Mouse (Mus musculus) Patski (cell line): ENCODE data around the gene Dusp2. TPM values are rescaled to one million over a fixed set of nuclear protein-coding genes. Genes with fewer than 3 reads are reported as not detected.

ENCODE experiments used
- ATAC-seq: fragments of 100-300 bp; one replicate; pipeline ENCODE4 v1.8.0; 2021
- CTCF ChIA-PET: fragments of 350-600 bp; sonication (Branson Sonifier 250); formaldehyde crosslinking; loops from one replicate; lab custom pipeline; 2022; ENCODE audit warnings: inconsistent platforms; lab: Charles Lee
- POLR2A ChIA-PET: fragments of 350-600 bp; sonication (Branson Sonifier 250); formaldehyde crosslinking; loops from one replicate; lab custom pipeline; 2022; ENCODE audit warnings: antibody characterized with exemption, inconsistent platforms; lab: Charles Lee
- DNase-seq: peaks from one replicate; pipeline ENCODE4 v3.0.0-alpha.2; 2011; ENCODE audit warnings: low read depth, low spot score
- H3K27me3 ChIP-seq: fragments of 371-371 bp; one replicate; pipeline ENCODE4 v1.5.1; 2021
- CTCF ChIP-seq: fragments of 100-300 bp; IDR thresholded peaks from one replicate; pipeline ENCODE4 v1.5.1; 2021
- in situ Hi-C: fragments of 300-500 bp; cut with MboI; formaldehyde crosslinking; loops from 3 replicates; pipeline ENCODE4 v1.11.1; 2018; ENCODE audit warnings: low pct_unique_long_range_greater_than_20kb, mixed read lengths
- polyA plus RNA-seq: library from polyadenylated mRNA; unstranded; gene quantifications from one replicate; pipeline ENCODE4 v1.2.3, GENCODE M21; 2021

Dusp2 gene
- polyA plus RNA-seq, 1 experiment from 2014 or later = 7.0 TPM

- ChIA-PET CTCF (interaction anchor here (0.9 to 3.2 kb wide), 4 partner anchors 12 to 34 kb away, joined by 3 to 15 read pairs (median 4); no protein-coding TSS in a partner anchor), POLR2A (interaction anchor here (1.2 kb wide), 1 partner anchor 27 kb away, joined by 3 read pairs; no protein-coding TSS in a partner anchor)
- TF ChIP-seq CTCF = no peak
- no peaks in the 10 kb centered on the region for H3K27me3 ChIP-seq
- in situ Hi-C loops = loop anchor here (5.0 kb wide), 1 partner anchor 35 kb away; no protein-coding TSS in a partner anchor
- no peak for DNase-seq
- ATAC-seq = no peak
Observed at GRCm38 (mm10) chr2:127307179-127307578, 28.8 kb upstream of the Dusp2 start.

- POLR2A ChIA-PET = interaction anchor here (1.1 kb wide), 1 partner anchor 27 kb away, joined by 3 read pairs; the partner anchor contains the start of gene Dusp2
Observed at GRCm38 (mm10) chr2:127308660-127309059, 27.3 kb upstream of the Dusp2 start.

GRCm38 (mm10) chr2:127310246-127310645 is 25.7 kb upstream of the Dusp2 start:
- ATAC-seq (no peak), DNase-seq (no peak)
- ChIA-PET POLR2A (no interaction called here), CTCF (interaction anchor here (1.2 kb wide), 1 partner anchor 25 kb away, joined by 3 read pairs; the partner anchor contains the start of gene Dusp2)
- in situ Hi-C loops = no loop called here
- no peak for TF ChIP-seq CTCF
- no peaks in the 10 kb centered on the region for H3K27me3 ChIP-seq

More at GRCm38 (mm10) chr2:127308660-127309059, 27.3 kb upstream of the Dusp2 start:
- CTCF ChIA-PET = interaction anchor here (0.6 to 3.2 kb wide), 3 partner anchors 13 to 33 kb away, joined by 3 to 15 read pairs (median 5); no protein-coding TSS in a partner anchor
- DNase-seq (no peak), ATAC-seq (no peak)
- in situ Hi-C loops = loop anchor here (5.0 kb wide), 1 partner anchor 34 kb away; no protein-coding TSS in a partner anchor
- TF ChIP-seq CTCF = peak; percentile 62
- H3K27me3 ChIP-seq = no peaks in the 10 kb centered on the region

DNA sequence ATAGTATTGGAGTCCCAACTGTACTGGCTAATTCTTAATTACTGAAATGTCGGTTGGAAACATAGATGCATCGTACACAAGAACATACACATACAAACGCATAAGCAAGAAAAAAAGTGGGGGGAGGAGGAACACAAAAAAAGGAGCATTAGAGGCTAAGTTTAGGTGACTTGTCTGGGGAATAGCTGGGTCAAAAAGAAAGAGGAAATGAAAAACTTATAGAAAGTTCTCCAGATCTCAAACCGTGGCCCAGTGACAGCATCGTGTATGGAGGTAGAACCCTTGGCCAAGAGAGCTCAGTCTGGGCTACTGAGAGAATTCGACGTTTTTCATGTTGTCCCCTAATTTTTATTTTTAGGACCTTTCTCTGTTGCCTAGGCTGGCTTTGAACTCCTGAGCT is 25.3 kb upstream of the Dusp2 start:
- H3K27me3 ChIP-seq = no peaks in the 10 kb centered on the region
- ChIA-PET POLR2A (no interaction called here), CTCF (interaction anchor here (1.2 kb wide), 1 partner anchor 25 kb away, joined by 3 read pairs; the partner anchor contains the start of gene Dusp2)
- ATAC-seq (no peak), DNase-seq (no peak)
- in situ Hi-C loops = no loop called here
- no peak for TF ChIP-seq CTCF

DNA sequence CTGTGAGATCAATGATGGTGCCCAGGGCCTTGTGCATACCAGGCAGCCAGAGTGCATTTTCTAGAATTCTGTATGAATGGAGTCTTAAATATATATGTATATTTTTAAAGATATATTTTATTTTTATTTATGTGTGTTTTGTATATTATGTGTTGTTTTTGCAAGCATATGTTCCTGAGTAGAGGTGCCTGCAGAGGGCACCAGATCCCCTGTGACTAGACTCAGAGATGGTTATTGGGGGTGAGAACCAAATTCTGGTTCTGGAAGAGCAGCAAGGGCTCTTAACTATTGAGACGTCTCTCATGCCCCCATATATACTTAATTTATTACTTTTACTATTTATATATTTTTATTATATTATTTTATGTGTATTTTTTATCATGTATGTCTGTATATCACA is 24.8 kb upstream of the Dusp2 start:
- CTCF ChIA-PET = interaction anchor here (1.2 kb wide), 1 partner anchor 24 kb away, joined by 3 read pairs; the partner anchor contains the start of gene Dusp2
- POLR2A ChIA-PET = no interaction called here
- no peak for DNase-seq
- in situ Hi-C loops = no loop called here
- peak; percentile 27 for TF ChIP-seq CTCF
- no peaks in the 10 kb centered on the region for H3K27me3 ChIP-seq
- no peak for ATAC-seq

- DNase-seq (no peak), ATAC-seq (no peak)
- ChIA-PET CTCF (interaction anchor here (1.2 kb wide), 1 partner anchor 16 kb away, joined by 3 read pairs; no protein-coding TSS in a partner anchor), POLR2A (no interaction called here)
- H3K27me3 ChIP-seq = no peaks in the 10 kb centered on the region
- in situ Hi-C loops = no loop called here
- TF ChIP-seq CTCF = no peak
Observed at GRCm38 (mm10) chr2:127312801-127313200, 23.2 kb upstream of the Dusp2 start.

- DNase-seq (no peak), ATAC-seq (no peak)
- ChIA-PET CTCF (interaction anchor here (1.1 to 1.5 kb wide), 5 partner anchors 9 to 27 kb away, joined by 3 to 5 read pairs (median 3); partner anchors contain the start of gene Dusp2), POLR2A (interaction anchor here (0.6 to 0.8 kb wide), 2 partner anchors 24 to 27 kb away, joined by 4 to 9 read pairs; no protein-coding TSS in a partner anchor)
- H3K27me3 ChIP-seq = no peaks in the 10 kb centered on the region
- in situ Hi-C loops = no loop called here
- peak; percentile 59 for TF ChIP-seq CTCF
Observed at GRCm38 (mm10) chr2:127313878-127314277, 22.1 kb upstream of the Dusp2 start.

DNA sequence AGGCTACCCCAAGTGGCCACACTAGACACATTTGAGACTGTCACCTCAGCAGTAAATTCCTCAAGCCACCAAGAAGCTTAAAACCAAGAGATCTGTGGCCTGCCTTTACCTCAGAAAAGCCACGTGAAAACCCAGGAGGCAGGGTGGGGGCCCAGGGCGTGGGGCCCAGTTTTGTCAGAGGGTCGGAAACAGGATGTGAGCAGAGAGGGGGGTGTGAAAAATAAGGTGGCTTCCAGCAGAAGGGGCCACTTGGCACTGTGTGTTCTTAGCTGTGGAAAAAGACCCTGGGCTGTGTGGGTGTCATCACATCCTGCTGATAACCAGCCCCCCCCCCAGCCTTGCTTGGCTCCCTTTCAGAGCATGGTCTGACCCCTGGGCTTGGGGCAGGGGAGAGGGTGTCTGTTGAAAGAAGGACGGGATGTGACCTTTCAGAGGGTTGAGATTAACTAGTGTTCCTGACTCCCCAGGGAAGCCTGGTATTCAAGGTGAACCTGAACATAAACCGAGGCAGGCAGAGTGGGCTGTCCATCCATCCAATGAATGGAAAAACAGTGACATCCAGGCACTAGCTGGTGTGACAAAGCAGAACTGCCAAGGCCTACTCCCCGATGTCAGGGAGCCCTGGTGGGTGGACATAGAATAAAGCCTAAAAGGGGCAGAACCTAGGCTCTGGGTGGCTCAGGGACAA is 21.3 kb upstream of the Dusp2 start:
- CTCF ChIA-PET = interaction anchor here (1.3 to 1.5 kb wide), 3 partner anchors 9 to 26 kb away, joined by 3 to 5 read pairs (median 4); partner anchors contain the start of gene Dusp2
- ATAC-seq (no peak), DNase-seq (no peak)

GRCm38 (mm10) chr2:127315155-127315470 is 20.8 kb upstream of the Dusp2 start:
- ChIA-PET CTCF (interaction anchor here (1.5 kb wide), 2 partner anchors 8 to 22 kb away, joined by 3 to 5 read pairs; partner anchors contain the start of gene Dusp2), POLR2A (no interaction called here)
- no peaks in the 10 kb centered on the region for H3K27me3 ChIP-seq
- no peak for ATAC-seq
- in situ Hi-C loops = no loop called here
- TF ChIP-seq CTCF = no peak
- no peak for DNase-seq

More for the DNA sequence above, 21.3 kb upstream of the Dusp2 start:
- POLR2A ChIA-PET = interaction anchor here (0.8 kb wide), 1 partner anchor 23 kb away, joined by 4 read pairs; no protein-coding TSS in a partner anchor
- in situ Hi-C loops = no loop called here
- H3K27me3 ChIP-seq = no peaks in the 10 kb centered on the region
- no peak for TF ChIP-seq CTCF

DNA sequence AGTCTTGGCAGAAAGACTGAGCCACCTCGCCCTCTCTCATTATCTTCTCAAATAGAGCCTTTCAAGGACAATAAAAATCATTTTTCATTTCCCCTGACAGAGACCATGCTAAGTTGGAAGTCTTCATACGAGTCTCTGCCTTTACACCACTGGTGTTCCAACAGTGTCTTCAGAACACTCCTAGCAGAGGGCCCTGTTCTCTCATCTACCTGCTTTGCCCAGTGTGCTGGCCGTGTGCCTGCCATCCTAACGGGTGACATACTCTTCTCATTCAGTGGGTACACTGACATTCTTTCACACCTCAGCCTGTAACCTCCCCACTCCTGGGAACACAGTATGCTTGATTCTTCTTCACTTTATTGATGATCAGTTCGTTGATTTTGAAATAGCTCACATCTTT is 19.5 kb upstream of the Dusp2 start:
- no peak for TF ChIP-seq CTCF
- DNase-seq = no peak
- ChIA-PET POLR2A (no interaction called here), CTCF (interaction anchor here (1.1 kb wide), 1 partner anchor 25 kb away, joined by 4 read pairs; no protein-coding TSS in a partner anchor)
- in situ Hi-C loops = no loop called here
- no peak for ATAC-seq
- no peaks in the 10 kb centered on the region for H3K27me3 ChIP-seq
